Mouse (Mus musculus) frontal cortex, adult 2 months (tissue): Measurements from ENCODE around the gene Vrk1. TPM values are rescaled to one million over a fixed set of nuclear protein-coding genes. Genes with fewer than 3 reads are reported as not detected.

Experiments
- DNase-seq, 2 experiments: peaks; one replicate each; pipeline ENCODE4 v3.0.0; 2022; ENCODE audit warnings: low spot score in 1 of 2; ENCODE audit errors: extremely low spot score in 1 of 2
- polyA plus RNA-seq: library from polyadenylated mRNA; depleted of rRNA; stranded (reverse); fragments of >200 nt; gene quantifications from 2 replicates; pipeline ENCODE4 v1.2.3, GENCODE M21; 2012

The Vrk1 gene
- polyA plus RNA-seq, 1 experiment = 17.7 TPM

GRCm38 (mm10) chr12:106040259-106040658 lies 30.2 kb downstream of the Vrk1 start:
- DNase-seq = no peak

GRCm38 (mm10) chr12:106046143-106046795 lies 36.2 kb downstream of the Vrk1 start:
- DNase-seq = no peak

GRCm38 (mm10) chr12:106052271-106052670 lies 42.2 kb downstream of the Vrk1 start:
- peak in 1 of 2 experiments; percentile 40 for DNase-seq

DNA sequence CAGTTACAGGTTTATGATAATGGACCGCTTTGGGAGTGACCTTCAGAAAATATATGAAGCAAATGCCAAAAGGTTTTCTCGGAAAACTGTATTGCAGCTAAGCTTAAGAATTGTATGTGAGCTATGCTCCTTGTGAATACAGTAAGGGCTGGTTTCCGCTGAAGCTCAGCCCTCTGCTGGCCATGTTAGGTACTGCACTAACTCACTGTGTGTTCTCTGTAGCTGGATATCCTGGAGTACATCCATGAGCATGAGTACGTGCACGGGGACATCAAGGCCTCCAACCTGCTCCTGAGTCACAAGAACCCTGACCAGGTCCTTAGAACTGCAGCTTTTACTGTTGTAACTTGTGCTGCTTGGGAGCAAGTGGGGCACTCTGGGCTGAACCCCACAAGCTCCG lies 45.8 kb downstream of the Vrk1 start:
- DNase-seq = peak; percentile 74 to 96

- no peak for DNase-seq
These were observed 50.0 kb downstream of the Vrk1 start for GRCm38 (mm10) chr12:106059873-106060573.

DNA sequence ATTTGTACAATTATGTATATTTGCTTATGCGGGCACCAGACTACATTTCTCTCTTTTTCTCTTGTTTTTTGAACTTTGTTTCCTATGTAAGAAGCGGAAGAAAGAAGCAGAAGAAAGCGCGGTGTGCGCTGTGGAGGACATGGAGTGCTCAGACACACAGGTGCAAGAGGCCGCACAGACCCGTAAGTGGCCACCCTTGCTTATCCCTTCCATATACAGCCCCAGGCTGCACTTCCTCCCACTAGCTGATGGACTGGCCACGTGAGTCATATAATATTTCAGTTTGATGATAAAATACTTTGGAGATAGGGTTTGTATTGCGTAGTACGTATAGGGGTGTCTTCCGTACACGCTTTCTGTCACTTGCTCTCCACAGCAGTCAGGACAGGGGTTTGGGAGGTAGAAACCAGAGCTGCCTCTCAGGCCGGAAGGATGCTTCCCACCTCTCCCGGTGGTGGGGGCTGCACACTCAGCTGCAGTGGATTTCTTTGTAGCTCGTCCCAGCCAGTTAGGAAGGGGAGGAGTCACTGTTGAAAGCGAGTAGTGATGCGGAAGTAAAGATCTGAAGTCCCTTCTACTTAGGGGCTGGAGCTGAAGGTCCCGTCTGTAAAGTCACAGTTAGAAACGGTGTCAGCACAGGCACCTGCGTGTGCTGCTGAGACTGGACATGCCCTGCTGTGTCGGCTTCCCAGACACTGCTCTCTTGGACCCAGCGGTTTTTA lies 60.6 kb downstream of the Vrk1 start:
- DNase-seq = no peak

DNA sequence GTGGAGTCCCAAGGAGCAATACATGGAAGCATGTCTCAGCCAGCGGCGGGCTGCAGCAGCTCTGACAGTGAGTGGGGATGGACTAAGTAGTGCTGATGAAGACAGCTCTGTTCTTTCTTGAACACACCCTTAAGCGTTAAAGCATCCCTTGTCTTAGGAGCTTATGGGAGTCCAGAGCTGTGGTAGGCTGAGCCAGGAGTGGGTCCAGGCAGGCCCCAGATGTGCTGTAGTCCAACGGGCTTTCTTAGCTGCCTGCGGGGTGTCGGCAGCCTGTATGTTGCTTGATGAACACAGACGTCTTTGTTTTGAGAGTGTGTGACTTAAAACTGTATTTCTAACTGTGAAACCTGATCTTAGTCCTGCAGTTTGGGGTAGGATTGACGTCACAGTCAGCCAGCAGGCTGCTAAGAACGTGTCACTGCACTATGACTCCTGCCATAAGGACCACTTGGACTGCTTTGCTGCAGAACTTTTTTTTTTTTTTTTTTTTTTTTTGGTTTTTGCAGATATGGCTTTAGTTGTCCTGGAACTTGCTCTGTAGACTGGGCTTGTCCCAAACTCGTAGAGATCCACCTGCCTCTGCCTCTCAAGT lies 61.6 kb downstream of the Vrk1 start:
- DNase-seq = no peak

GRCm38 (mm10) chr12:106074371-106075155 lies 64.5 kb downstream of the Vrk1 start:
- DNase-seq = no peak

DNA sequence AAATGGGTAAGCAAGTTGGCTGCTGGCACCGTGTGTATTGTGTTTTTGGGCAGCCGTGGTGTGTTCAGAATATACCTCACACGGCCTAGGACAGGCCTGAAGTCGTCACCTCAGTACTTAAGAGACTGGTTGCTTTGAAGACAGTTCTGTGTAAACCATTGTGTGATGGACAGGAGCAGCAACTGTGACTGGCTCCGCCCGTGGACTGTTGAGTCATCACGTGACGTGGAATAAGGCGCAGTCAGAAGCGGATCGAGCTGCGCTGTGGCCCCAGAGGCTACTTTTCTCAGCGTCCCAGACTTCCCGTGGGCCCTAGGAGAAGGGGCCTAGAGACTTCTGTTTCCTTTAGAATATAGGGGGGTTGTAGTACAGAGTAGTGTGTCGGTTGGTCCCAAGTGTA lies 66.1 kb downstream of the Vrk1 start:
- DNase-seq = no peak

GRCm38 (mm10) chr12:106080511-106080910 lies 70.5 kb downstream of the Vrk1 start:
- no peak for DNase-seq

DNA sequence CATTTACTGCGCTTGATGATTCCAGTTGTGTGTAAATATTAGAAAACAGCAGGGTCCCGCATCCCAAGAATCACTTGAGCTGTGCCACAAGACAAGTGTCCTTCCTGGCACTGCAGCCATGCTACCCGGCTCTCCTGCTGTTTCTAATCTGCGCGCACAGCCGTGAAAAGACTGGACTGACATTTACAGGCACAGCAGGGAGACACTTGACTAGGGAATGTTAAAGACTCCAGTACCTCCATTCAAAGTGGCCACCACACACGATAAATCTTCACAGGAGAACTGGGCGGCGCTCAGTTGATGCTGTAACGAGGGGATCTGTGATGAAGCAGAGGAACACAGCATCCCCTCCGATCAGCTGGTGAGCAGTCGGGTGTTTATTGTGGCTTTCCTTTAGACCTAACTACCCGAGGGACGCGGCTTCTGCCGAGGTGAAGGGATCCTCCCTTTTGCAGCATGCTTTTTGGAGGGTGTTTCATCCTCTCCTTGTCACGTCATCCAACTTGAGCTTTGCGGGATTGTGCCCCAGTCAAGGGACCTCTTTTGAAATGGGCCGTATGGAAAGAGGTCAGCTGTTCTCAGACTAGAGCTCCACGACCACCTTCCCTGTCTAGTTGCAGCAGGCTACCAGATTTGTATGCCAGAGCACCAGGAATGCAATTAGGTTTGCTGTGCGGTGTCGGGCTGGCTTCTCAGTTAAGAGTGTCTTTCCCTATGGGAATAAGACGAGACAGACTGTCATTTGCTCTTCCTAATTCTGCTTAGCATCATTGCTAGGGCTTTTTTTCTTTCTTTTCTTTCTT lies 71.1 kb downstream of the Vrk1 start:
- peak in 1 of 2 experiments; percentile 12 for DNase-seq

DNA sequence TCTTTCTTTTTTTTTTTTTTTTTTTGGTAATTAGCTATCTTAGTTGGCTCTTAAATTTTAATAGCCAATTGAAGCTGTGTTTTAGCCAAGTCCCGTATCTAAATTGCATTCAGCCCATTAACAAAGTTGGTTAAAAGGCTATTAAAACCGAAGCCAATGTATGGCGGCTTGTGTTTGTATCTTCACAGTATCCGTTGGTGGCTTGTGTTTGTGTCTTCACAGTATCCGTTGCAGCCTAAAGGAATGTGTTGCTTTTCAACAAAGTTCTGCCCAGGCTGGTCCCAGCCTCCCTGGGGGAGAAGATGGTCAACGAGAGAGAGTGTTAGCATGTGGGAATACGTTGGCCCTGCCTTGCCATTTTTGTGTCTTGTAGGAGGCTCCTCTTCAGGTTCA lies 71.7 kb downstream of the Vrk1 start:
- DNase-seq = no peak

DNA sequence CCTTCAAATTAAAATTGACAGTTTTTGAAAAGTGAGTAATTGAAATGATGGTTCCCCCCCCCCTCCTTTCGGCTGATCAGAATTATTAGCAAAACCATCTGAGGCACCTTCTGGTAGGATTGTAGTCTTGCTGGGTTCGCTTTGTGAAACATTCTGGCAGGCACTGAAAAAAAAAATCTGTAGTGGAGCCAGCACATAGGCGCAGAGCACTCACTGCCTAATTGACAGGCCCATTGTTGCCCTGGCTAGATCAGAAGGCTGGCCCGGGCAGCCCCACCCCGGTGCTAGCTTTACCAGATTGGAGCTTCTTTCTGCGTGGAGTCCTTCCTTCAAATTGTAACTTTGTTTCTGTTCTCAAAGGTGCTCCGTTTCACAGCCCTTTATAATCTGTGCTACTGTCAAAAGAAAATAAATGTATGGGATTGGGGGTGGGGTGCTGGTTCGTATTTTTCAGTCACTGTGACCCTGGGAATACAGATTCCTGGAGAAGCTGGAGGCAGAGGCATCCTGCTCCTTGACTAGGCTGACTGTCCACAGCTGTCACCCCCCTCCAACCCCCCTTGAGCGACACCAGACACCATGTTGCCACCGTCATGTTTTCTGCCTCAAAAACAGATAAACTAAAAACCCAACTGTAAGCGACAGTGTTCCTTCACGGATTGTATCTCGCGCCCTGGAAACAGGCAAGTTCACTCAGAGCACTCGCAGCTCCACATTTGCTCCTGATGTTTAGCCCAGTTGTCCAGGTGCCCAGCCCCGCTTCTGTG lies 72.3 kb downstream of the Vrk1 start:
- DNase-seq = no peak

DNA sequence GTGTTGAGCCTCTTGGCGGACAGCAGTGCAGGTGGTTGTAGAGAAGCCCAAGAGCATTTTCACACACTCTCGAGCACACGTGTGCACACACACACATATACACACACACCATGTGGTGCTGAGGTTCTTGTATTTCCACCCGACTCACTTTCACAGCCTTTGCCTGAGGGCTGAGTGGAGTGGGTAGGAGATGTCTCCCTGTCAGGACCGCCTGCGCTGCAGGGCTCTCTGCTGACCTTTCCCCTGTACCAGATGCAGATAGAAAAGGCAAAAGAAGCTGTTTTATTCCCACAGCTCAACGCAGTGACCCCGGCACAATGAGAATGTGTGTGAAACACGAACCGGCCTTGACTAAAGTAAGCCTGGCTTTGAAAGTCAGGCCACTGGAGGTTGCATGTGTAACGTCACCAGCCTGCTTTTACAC lies 72.9 kb downstream of the Vrk1 start:
- no peak for DNase-seq

DNA sequence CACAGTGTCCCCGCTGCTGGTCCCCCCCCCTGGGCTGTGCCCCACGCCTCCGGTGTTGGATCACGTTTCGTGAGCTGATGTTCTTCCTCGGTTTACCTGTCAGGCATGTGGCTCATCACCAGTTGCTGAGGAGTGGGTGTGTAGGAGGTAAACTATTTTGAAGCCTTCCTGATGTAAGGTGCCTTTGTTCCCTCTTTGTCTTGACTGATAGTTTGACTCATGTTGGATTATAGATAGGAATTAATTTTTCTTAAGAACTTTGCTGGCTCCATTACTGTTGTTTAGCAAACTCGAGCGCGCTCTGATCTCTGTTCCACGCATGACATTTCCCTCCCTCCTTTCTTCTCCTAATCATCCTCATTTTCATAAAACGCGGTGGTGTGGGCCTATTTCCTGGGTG lies 74.1 kb downstream of the Vrk1 start:
- DNase-seq = peak in 1 of 2 experiments; percentile 12

DNA sequence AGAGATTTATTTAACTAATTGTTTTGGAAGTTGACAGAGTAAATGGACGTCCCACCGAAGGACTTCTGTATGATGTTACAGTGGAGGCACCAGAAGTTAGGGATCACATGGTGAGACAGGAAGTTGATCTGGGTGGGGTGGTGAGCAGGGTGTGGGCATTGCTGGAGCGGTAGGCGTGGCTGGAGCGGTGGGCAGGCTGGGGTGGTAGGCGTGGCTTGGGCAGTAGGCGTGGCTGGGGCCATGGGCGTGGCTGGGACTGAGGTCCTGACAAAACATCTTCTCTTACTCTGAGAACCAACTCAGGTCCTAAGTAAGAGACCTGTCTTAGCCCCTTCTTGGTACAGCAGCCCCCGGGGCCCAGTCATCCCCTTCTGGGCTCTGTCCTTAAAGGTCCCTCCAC lies 84.8 kb downstream of the Vrk1 start:
- no peak for DNase-seq

DNA sequence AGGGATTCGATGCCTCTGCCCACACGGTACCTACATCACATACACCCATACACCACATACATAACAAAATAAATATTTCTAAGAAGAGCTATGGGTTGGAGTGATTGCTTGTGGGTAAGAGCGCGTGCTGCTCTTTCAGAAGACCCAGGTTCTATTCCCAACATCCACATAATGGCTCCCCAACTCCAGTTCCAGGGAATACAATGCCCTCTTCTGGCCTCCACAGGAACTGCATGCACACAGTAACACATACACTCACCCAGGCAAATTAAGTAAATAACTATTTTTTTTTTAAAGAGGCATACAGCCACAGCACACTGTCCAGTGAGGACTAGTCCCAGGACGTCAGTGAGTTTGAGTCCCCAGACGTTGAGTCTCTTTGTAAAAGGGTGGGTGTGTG lies 92.0 kb downstream of the Vrk1 start:
- DNase-seq = no peak

DNA sequence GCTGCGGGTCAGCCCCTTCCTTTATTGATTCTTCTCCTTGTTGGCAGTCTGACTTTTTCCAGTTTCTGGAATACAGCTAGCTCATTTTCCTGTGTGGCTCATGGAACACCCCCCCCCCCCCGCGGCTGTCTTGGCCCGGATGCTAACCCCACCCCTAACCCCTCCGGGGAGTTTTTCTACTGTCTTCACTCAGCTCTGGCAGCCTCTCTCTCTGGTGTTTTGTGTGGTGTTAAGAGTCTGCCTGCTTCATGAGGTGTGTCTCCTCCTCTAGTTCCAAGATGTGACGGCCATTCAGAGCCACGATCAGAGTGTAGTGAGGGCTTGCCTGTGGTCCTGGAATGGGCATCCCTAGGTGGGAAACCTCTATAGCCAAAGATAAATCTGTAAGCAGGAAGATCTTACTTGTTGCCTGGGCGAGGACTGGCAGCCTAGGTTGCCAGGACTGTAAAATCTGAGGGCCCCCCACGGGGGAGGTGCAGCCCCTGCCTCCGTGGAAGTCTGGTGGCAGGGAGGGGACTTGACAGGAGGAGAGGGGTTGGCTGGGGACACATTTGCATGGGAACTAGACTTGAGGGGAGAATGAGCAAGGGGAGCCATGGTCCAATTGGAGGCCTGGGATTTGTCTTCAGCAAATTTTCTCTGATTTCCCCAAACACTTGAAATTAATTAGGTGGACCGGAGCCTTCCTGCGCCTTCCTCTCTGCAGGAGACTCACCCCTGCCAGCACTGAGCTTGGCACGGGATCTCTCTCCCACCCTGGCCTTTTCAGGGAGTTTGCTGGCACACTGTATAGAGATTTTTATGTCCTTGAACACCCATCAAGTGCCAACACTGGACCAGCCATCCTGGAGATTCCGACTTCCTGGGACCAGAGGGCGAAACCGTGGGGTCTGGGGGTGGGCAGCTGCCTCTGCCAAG lies 93.0 kb downstream of the Vrk1 start:
- DNase-seq = no peak
